Mouse (Mus musculus): Measurements from ENCODE around the gene Cald1.

The Cald1 gene

DNA sequence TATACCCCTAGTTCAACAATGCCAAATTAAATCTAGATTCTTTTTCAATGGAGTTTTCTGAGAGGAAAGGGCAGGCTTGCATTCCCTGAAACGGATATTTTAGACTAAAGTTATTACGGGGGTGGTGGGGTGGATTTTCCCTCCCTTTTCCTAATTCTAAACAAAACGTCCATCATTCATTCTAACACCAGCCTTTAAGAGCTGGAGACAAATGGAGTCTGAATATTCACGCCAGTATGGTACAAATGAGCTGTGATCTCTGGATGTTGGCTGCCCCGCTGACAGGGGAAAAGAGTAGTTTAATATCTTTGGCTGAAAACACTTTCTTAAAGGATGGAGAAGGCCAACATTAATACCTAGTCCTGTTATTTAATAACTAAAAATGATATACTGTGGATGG, 66.4 kb downstream of the Cald1 start:
- no peak for DNase-seq (ENCODE audit: low spot score in 2 of 2)

GRCm38 (mm10) chr6:34668739-34669254, 70.5 kb downstream of the Cald1 start:
- DNase-seq (ENCODE audit: low spot score in 2 of 2) = no peak

DNA sequence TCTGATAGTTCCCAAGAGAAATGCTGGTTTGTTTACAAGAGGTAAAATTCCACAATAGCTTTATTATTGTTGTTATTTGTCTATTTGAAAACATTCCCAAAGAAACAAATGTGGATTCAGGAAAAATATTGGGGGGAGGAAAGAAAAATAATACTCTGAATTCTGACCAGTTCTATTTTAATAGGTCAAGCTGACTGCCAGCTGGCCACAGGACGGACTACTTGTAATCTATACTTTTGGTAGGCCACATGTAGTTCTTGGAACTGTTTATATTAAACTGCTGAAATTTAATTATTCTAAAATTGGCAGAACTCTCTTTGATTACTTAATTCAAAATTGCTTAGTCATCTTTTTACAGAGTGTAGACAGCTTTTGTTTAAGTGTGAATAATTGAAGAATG, 73.1 kb downstream of the Cald1 start:
- no peak for DNase-seq (ENCODE audit: low spot score in 2 of 2)

DNA sequence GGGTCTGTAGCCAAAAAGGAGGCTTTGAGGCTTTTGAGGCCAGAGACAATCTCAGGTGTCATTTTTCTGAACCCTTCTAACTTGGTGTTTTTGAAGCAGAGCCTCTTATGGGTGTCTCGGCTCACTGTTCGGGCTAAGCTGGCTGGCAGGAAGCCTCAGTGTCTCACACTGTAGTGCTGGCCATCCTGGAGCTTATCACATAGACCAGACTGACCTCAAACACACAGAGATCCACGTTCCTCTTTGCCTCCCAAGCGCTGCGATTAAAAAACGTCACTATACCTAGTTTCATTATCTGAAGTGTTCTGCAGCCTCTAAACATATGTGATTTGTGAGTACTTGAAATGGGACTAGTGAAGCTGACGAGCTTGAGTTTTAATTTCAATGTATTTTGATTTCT, 76.1 kb downstream of the Cald1 start:
- DNase-seq (ENCODE audit: low spot score in 2 of 2) = no peak

DNA sequence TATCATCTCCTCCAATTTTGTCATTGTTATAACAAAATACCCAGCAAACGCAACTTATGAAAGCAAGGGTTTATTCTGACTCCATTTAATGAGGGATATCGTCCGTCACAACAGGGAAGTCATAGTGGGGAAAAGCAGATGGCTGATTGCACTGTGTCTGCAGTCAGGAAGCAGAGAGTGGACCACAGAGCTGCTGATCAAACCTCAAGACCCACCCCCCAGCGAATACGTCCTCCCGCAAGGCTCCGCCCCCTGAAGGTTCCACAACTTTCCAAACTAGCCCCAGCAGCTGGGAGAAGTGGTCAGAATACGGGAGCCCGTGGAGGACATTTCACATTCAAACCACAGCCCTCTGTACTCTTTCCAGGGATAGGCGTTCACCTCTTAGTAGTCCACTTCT, 76.6 kb downstream of the Cald1 start:
- peak in 1 of 2 experiments; percentile 6 for DNase-seq (ENCODE audit: low spot score in 2 of 2)

DNA sequence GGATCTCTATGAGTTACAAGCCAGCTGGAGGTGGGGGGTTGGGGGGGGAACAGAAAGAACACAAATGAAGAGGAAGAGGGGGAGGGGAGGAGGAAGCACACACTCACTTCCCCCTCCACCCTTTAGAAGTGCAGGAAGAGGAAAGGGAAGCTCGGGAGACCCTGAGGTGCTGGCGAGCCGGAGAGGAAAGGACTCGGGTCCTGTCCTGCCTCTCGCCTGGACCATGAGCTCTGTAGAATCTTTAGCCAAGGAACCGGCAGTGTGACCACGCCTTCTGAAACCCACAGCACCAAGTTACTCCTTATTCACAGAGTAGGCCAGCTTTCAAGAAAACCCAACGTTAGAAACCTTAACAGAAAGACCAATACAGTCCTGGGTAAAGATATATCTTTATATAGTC, 83.8 kb downstream of the Cald1 start:
- DNase-seq (ENCODE audit: low spot score in 2 of 2) = no peak

GRCm38 (mm10) chr6:34684886-34685285, 86.6 kb downstream of the Cald1 start:
- DNase-seq (ENCODE audit: low spot score in 2 of 2) = no peak

DNA sequence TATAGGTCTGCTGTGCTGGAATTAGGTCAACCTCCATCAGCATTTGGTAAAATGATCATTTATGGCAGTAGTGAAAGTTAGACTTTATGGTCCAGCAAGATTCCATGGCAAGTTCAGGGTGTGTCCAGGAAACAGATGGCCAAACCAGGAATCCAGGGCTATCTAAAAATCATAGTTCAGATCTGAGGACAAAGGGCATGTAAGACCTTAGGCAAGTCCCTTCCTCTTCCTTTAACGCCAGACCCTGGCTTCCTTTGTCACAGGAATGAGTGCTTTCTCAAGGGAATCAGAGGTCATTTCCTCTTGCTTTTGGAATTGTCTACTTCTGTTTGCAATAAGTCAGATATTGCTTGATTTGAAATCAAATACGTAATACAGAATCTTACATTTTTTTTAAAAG, 90.7 kb downstream of the Cald1 start:
- DNase-seq (ENCODE audit: low spot score in 2 of 2) = no peak

- DNase-seq (ENCODE audit: low spot score in 2 of 2) = no peak
Observed at GRCm38 (mm10) chr6:34691416-34691815, 93.1 kb downstream of the Cald1 start.

- no peak for DNase-seq (ENCODE audit: low spot score in 2 of 2)
Observed at GRCm38 (mm10) chr6:34694096-34694495, 95.8 kb downstream of the Cald1 start.

- no peak for DNase-seq (ENCODE audit: low spot score in 2 of 2)
Observed at GRCm38 (mm10) chr6:34703421-34704120, 105.3 kb downstream of the Cald1 start.

GRCm38 (mm10) chr6:34707521-34707920, 109.2 kb downstream of the Cald1 start:
- no peak for DNase-seq (ENCODE audit: low spot score in 2 of 2)

GRCm38 (mm10) chr6:34708650-34709265, 110.5 kb downstream of the Cald1 start:
- no peak for DNase-seq (ENCODE audit: low spot score in 2 of 2)

GRCm38 (mm10) chr6:34709289-34709688, 111.0 kb downstream of the Cald1 start:
- DNase-seq (ENCODE audit: low spot score in 2 of 2) = no peak

- no peak for DNase-seq (ENCODE audit: low spot score in 2 of 2)
Observed at GRCm38 (mm10) chr6:34709946-34710682, 111.8 kb downstream of the Cald1 start.

DNA sequence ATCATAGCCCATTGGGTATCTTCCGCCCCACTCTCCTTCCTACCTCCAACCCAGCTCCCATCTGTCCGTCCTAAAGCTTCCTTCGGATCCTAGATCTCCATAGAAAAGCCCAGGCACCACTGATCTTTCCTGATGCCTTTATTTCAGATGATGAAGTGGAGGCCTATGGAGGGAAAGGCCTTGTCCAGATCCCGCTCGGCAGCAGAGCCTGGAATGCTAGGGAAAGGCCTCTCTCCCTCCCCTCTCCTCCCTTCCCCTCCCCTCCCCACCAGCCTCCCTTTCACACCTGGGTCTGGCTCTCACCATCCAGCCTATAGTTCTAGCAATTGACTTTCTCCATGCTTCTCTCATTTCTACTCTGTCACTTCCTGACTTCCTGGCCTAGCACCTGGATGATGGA, 112.5 kb downstream of the Cald1 start:
- no peak for DNase-seq (ENCODE audit: low spot score in 2 of 2)

- no peak for DNase-seq (ENCODE audit: low spot score in 2 of 2)
Observed at GRCm38 (mm10) chr6:34711620-34712019, 113.3 kb downstream of the Cald1 start.

DNA sequence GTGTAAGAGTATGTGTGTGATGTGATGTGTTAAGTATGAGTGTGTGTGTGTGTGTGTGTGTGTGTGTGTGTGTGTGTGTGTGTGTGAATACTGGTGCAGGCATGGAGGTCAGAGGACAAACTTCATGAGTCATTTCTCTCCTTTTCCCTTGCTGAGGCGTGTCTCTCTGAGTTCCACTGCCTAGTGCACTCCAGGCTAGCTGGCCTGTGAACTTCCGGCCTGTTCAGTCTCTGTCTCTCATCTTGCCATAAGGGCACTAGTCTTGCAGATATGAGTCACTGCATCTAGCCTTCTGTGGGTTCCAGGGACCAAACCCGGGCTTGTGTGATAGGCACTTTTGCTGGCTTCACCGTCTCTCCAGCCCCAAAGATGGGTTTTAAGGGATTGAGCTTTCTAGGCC, 114.9 kb downstream of the Cald1 start:
- DNase-seq (ENCODE audit: low spot score in 2 of 2) = no peak

- no peak for DNase-seq (ENCODE audit: low spot score in 2 of 2)
Observed at GRCm38 (mm10) chr6:34713777-34714176, 115.5 kb downstream of the Cald1 start.

DNA sequence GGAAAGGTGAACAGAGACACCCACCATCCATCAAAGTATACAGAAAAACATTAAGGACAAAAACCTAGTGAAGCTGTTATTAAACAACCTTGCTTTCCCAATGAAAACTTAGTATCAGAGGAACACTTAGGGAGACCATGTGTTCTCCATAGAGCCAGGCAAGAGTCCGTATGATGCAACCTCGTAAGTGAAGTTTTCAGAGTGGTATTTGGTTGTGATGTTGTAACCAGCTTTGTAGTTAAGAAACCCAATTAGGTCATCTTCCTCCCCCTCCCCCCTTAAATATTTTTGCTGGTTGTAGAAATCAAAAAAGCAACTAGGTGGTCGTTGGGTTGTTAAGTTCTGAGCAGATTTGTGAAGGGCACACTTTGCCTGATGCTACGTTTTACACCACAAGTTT, 116.3 kb downstream of the Cald1 start:
- no peak for DNase-seq (ENCODE audit: low spot score in 2 of 2)

DNA sequence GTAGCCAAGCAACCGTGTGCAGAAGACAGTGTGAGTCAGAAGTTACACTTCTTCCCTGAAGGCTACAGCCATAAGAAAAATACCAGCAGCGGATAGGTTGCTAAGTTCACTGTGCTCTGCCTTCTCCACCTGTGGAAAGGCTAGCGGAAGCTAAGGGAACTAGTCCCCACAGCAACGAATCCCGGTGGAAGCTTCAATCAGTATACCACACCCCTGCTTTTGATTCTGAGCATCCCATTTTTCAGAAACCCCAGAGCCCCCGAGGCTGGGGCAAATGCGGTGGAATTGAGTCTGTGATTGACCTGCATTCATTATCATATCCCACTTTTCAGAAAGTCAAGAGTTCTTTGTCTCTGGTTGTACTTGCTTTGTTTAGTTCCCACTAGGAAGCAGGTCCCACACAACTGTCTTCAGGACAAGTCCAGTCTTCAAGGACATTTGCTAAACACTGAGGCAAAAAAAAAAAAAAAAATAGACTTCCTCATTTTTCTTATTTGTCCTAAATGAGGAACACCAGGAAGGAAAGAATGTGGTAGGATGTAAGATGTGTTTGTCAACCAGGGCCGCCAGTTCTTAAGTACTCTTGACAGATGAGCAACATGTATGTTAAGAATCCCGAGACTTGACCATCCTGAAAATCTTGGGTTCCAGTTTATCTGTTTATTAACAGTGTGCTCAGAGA, 118.0 kb downstream of the Cald1 start:
- DNase-seq (ENCODE audit: low spot score in 2 of 2) = no peak
